Mouse (Mus musculus): ENCODE data around the gene Taf8. TPM values are rescaled to one million over a fixed set of nuclear protein-coding genes. Genes with fewer than 3 reads are reported as not detected.
A peak's percentile ranks its signal among the peaks of the same experiment; 100 is the strongest.

Taf8 gene
- total and polyA plus RNA-seq, 2 experiments from 2014 or later = 10.8 to 17.9 TPM

GRCm38 (mm10) chr17:47468466-47468865 is 33.6 kb downstream of the Taf8 start:
- Histone ChIP-seq H3K4me3 (ENCODE audit: low read depth, low read length) (no peak overlapping the region), H3K27ac (ENCODE audit: low read depth, low read length) (no peak overlapping the region), H3K4me2 (ENCODE audit: low read depth) (peak overlapping the region; percentile 10; the same call in 1 of the 2 replicates), H3K36me3 (ENCODE audit: insufficient read depth) (no peaks in the 10 kb centered on the region), H3K9ac (no peak overlapping the region), H3K9me3 (ENCODE audit: low read length) (no peaks in the 10 kb centered on the region), H3K4me1 (ENCODE audit: insufficient read depth) (no peaks in the 10 kb centered on the region), H3K27me3 (ENCODE audit: insufficient read depth, low read length) (peaks cover 11% of the 10 kb centered on the region)
- WGBS = 15% methylated on average over 34 of the region's 34 CpGs
- no peak for DNase-seq
- 0 out of 2 replicates have a peak, but pooled peaks have one; percentile 4 for TF ChIP-seq CTCF (IDR thresholded peaks at IDR 0.05; ENCODE audit: low read depth)
- ATAC-seq = no peak

GRCm38 (mm10) chr17:47468063-47468462 is 34.0 kb downstream of the Taf8 start:
- Histone ChIP-seq H3K4me1 (ENCODE audit: insufficient read depth) (no peaks in the 10 kb centered on the region), H3K4me3 (ENCODE audit: low read depth, low read length) (no peak overlapping the region), H3K36me3 (ENCODE audit: insufficient read depth) (no peaks in the 10 kb centered on the region), H3K27ac (ENCODE audit: low read depth, low read length) (no peak overlapping the region), H3K9ac (no peak overlapping the region), H3K27me3 (ENCODE audit: insufficient read depth, low read length) (peaks cover 11% of the 10 kb centered on the region), H3K9me3 (ENCODE audit: low read length) (no peaks in the 10 kb centered on the region), H3K4me2 (ENCODE audit: low read depth) (peak overlapping the region; percentile 10; the same call in 1 of the 2 replicates)
- DNase-seq = no peak
- WGBS = 22% methylated on average over 14 of the region's 14 CpGs
- no peak for TF ChIP-seq CTCF (IDR thresholded peaks at IDR 0.05; ENCODE audit: low read depth)
- ATAC-seq = no peak

- no peak for TF ChIP-seq CTCF (IDR thresholded peaks at IDR 0.05; ENCODE audit: low read depth)
- ATAC-seq = peak; percentile 40; the same call in 1 of the 2 replicates
- no peak overlapping the region for H3K27ac ChIP-seq (ENCODE audit: low read depth, low read length)
- no peak overlapping the region for H3K9ac ChIP-seq
- H3K36me3 ChIP-seq (ENCODE audit: insufficient read depth) = no peaks in the 10 kb centered on the region
- peaks cover 11% of the 10 kb centered on the region for H3K27me3 ChIP-seq (ENCODE audit: insufficient read depth, low read length)
- H3K4me2 ChIP-seq (ENCODE audit: low read depth) = no peak overlapping the region
- no peak for DNase-seq
- H3K9me3 ChIP-seq (ENCODE audit: low read length) = no peaks in the 10 kb centered on the region
- no peak overlapping the region for H3K4me3 ChIP-seq (ENCODE audit: low read depth, low read length)
- no peaks in the 10 kb centered on the region for H3K4me1 ChIP-seq (ENCODE audit: insufficient read depth)
- WGBS = 56% methylated on average over 11 of the region's 11 CpGs
These were observed 34.4 kb downstream of the Taf8 start for GRCm38 (mm10) chr17:47467659-47468058.

- peaks cover 11% of the 10 kb centered on the region for H3K27me3 ChIP-seq (ENCODE audit: insufficient read depth, low read length)
- no peak overlapping the region for H3K4me2 ChIP-seq (ENCODE audit: low read depth)
- no peaks in the 10 kb centered on the region for H3K4me1 ChIP-seq (ENCODE audit: insufficient read depth)
- H3K27ac ChIP-seq (ENCODE audit: low read depth, low read length) = no peak overlapping the region
- TF ChIP-seq CTCF (IDR thresholded peaks at IDR 0.05; ENCODE audit: low read depth) = no peak
- no peak overlapping the region for H3K4me3 ChIP-seq (ENCODE audit: low read depth, low read length)
- H3K9me3 ChIP-seq (ENCODE audit: low read length) = no peaks in the 10 kb centered on the region
- no peak for DNase-seq
- WGBS = 49% methylated on average over 9 of the region's 9 CpGs
- no peak overlapping the region for H3K9ac ChIP-seq
- no peaks in the 10 kb centered on the region for H3K36me3 ChIP-seq (ENCODE audit: insufficient read depth)
- ATAC-seq = no peak
These were observed 35.8 kb downstream of the Taf8 start for GRCm38 (mm10) chr17:47466284-47466683.

GRCm38 (mm10) chr17:47465016-47465415 is 37.1 kb downstream of the Taf8 start:
- no peak for DNase-seq
- WGBS = 78% methylated on average over 11 of the region's 11 CpGs
- Histone ChIP-seq H3K27me3 (ENCODE audit: insufficient read depth, low read length) (peaks cover 11% of the 10 kb centered on the region), H3K9ac (no peak overlapping the region), H3K4me2 (ENCODE audit: low read depth) (no peak overlapping the region), H3K4me1 (ENCODE audit: insufficient read depth) (no peaks in the 10 kb centered on the region), H3K27ac (ENCODE audit: low read depth, low read length) (no peak overlapping the region), H3K9me3 (ENCODE audit: low read length) (no peaks in the 10 kb centered on the region), H3K4me3 (ENCODE audit: low read depth, low read length) (no peak overlapping the region), H3K36me3 (ENCODE audit: insufficient read depth) (no peaks in the 10 kb centered on the region)
- no peak for TF ChIP-seq CTCF (IDR thresholded peaks at IDR 0.05; ENCODE audit: low read depth)
- no peak for ATAC-seq

- peaks cover 11% of the 10 kb centered on the region for H3K27me3 ChIP-seq (ENCODE audit: insufficient read depth, low read length)
- WGBS = 51% methylated on average over 12 of the region's 12 CpGs
- no peak overlapping the region for H3K4me3 ChIP-seq (ENCODE audit: low read depth, low read length)
- TF ChIP-seq CTCF (IDR thresholded peaks at IDR 0.05; ENCODE audit: low read depth) = no peak
- H3K36me3 ChIP-seq (ENCODE audit: insufficient read depth) = no peaks in the 10 kb centered on the region
- no peaks in the 10 kb centered on the region for H3K9me3 ChIP-seq (ENCODE audit: low read length)
- H3K4me2 ChIP-seq (ENCODE audit: low read depth) = no peak overlapping the region
- no peaks in the 10 kb centered on the region for H3K4me1 ChIP-seq (ENCODE audit: insufficient read depth)
- no peak for DNase-seq
- H3K9ac ChIP-seq = no peak overlapping the region
- no peak for ATAC-seq
- no peak overlapping the region for H3K27ac ChIP-seq (ENCODE audit: low read depth, low read length)
These were observed 37.7 kb downstream of the Taf8 start for GRCm38 (mm10) chr17:47464248-47464965.

GRCm38 (mm10) chr17:47462728-47463388 is 39.2 kb downstream of the Taf8 start:
- 65% methylated on average over 9 of the region's 9 CpGs for whole genome bisulfite sequencing
- no peak overlapping the region for H3K4me2 ChIP-seq (ENCODE audit: low read depth)
- TF ChIP-seq CTCF (IDR thresholded peaks at IDR 0.05; ENCODE audit: low read depth) = no peak
- H3K4me1 ChIP-seq (ENCODE audit: insufficient read depth) = no peaks in the 10 kb centered on the region
- H3K4me3 ChIP-seq (ENCODE audit: low read depth, low read length) = no peak overlapping the region
- no peak overlapping the region for H3K27ac ChIP-seq (ENCODE audit: low read depth, low read length)
- no peaks in the 10 kb centered on the region for H3K9me3 ChIP-seq (ENCODE audit: low read length)
- DNase-seq (no peak), ATAC-seq (no peak)
- peaks cover 3% of the 10 kb centered on the region; the same call in 1 of the 2 replicates for H3K27me3 ChIP-seq (ENCODE audit: insufficient read depth, low read length)
- H3K36me3 ChIP-seq (ENCODE audit: insufficient read depth) = no peaks in the 10 kb centered on the region
- no peak overlapping the region for H3K9ac ChIP-seq
